Mouse (Mus musculus) embryonic facial prominence, embryonic 14.5 days (tissue): Measurements from ENCODE around the gene Papss1. TPM values are rescaled to one million over a fixed set of nuclear protein-coding genes. Genes with fewer than 3 reads are reported as not detected.

Experiments
- ATAC-seq: fragments of 200-750 bp; cut with Nextera tagmentation; 2 replicates; pipeline ENCODE4 v1.8.0; 2017; ENCODE audit warnings: low read depth, moderate number of reproducible peaks, moderate TSS enrichment
- DNase-seq: peaks from one replicate; pipeline ENCODE4 v3.0.0-alpha.2; 2015; ENCODE audit warnings: low spot score
- H3K27ac ChIP-seq: fragments of 300-500 bp; sonication (generic); replicated peaks from 2 replicates; pipeline ENCODE4 v1.5.1; 2014; ENCODE audit warnings: low read depth, mild to moderate bottlenecking, low read length, moderate library complexity
- H3K27me3 ChIP-seq: fragments of 300-500 bp; sonication (generic); replicated peaks from 2 replicates; pipeline ENCODE4 v1.6.1; 2014; ENCODE audit warnings: low read length; ENCODE audit not compliant: control insufficient read depth, insufficient read depth
- H3K36me3 ChIP-seq: fragments of 300-500 bp; sonication (generic); 2 replicates; pipeline ENCODE4 v1.6.1; 2014; ENCODE audit warnings: low read length, mixed read lengths; ENCODE audit not compliant: control insufficient read depth, insufficient read depth
- H3K4me1 ChIP-seq: fragments of 300-500 bp; sonication (generic); 2 replicates; pipeline ENCODE4 v1.6.1; 2014; ENCODE audit warnings: antibody characterized with exemption, low read length; ENCODE audit not compliant: control insufficient read depth, insufficient read depth
- H3K4me2 ChIP-seq: fragments of 300-500 bp; sonication (generic); 2 replicates; pipeline ENCODE4 v1.6.1; 2014; ENCODE audit warnings: low read depth, mild to moderate bottlenecking, low read length, moderate library complexity, mixed read lengths
- H3K4me3 ChIP-seq: fragments of 300-500 bp; sonication (generic); 2 replicates; pipeline ENCODE4 v1.5.1; 2014; ENCODE audit warnings: low read depth, mild to moderate bottlenecking, low read length
- H3K9ac ChIP-seq: fragments of 300-500 bp; sonication (generic); 2 replicates; pipeline ENCODE4 v1.6.1; 2014; ENCODE audit warnings: low read depth, mild to moderate bottlenecking, low read length, moderate library complexity, mixed read lengths
- H3K9me3 ChIP-seq: fragments of 300-500 bp; sonication (generic); 2 replicates; pipeline ENCODE4 v1.6.1; 2016; ENCODE audit warnings: low read length; ENCODE audit not compliant: control insufficient read depth
- WGBS: fragments of 180-500 bp; shearing (Covaris S2); extraction: QIAGEN DNeasy Blood & Tissue Kit; methylation state at CpG from one replicate; pipeline ENCODE4 v1.1.7; 2014; 5-methylcytosine and 5-hydroxymethylcytosine counted together
- polyA plus RNA-seq: library from polyadenylated mRNA; unstranded; fragments of >200 nt; fragmentation: Nextera tagmentation; extraction: Ambion mirVana; gene quantifications from 2 replicates; pipeline ENCODE4 v1.2.1, GENCODE M21; 2014

The Papss1 gene
- polyA plus RNA-seq, 1 experiment from 2014 or later = 111 TPM

GRCm38 (mm10) chr3:131630407-131631317, 66.1 kb downstream of the Papss1 start:
- Histone ChIP-seq H3K27me3 (no peaks in the 10 kb centered on the region), H3K36me3 (peaks cover 47% of the 10 kb centered on the region), H3K4me1 (no peaks in the 10 kb centered on the region), H3K9me3 (no peaks in the 10 kb centered on the region), H3K4me3 (no peak overlapping the region), H3K27ac (no peak overlapping the region), H3K4me2 (no peak overlapping the region), H3K9ac (no peak overlapping the region)
- 69% methylated on average over 11 of the region's 11 CpGs for WGBS
- no peak for DNase-seq
- no peak for ATAC-seq

- H3K36me3 ChIP-seq = peaks cover 49% of the 10 kb centered on the region
- H3K9ac ChIP-seq = no peak overlapping the region
- H3K4me2 ChIP-seq = no peak overlapping the region
- H3K4me3 ChIP-seq = no peak overlapping the region
- ATAC-seq (no peak), DNase-seq (no peak)
- no peaks in the 10 kb centered on the region for H3K4me1 ChIP-seq
- 80% methylated on average over 16 of the region's 16 CpGs for WGBS
- no peak overlapping the region for H3K27ac ChIP-seq
- no peaks in the 10 kb centered on the region for H3K9me3 ChIP-seq
- H3K27me3 ChIP-seq = no peaks in the 10 kb centered on the region
These were observed 66.8 kb downstream of the Papss1 start for GRCm38 (mm10) chr3:131631318-131631870.

- WGBS = 93% methylated on average over 2 of the region's 2 CpGs
- H3K36me3 ChIP-seq = peaks cover 51% of the 10 kb centered on the region
- H3K4me1 ChIP-seq = no peaks in the 10 kb centered on the region
- DNase-seq = no peak
- H3K9me3 ChIP-seq = no peaks in the 10 kb centered on the region
- no peak overlapping the region for H3K27ac ChIP-seq
- H3K27me3 ChIP-seq = no peaks in the 10 kb centered on the region
- ATAC-seq = no peak
- no peak overlapping the region for H3K4me3 ChIP-seq
- H3K9ac ChIP-seq = no peak overlapping the region
- H3K4me2 ChIP-seq = no peak overlapping the region
These were observed 69.5 kb downstream of the Papss1 start for GRCm38 (mm10) chr3:131634091-131634490.

- H3K4me3 ChIP-seq = no peak overlapping the region
- H3K4me2 ChIP-seq = no peak overlapping the region
- ATAC-seq (no peak), DNase-seq (no peak)
- H3K27me3 ChIP-seq = no peaks in the 10 kb centered on the region
- 48% methylated on average over 5 of the region's 5 CpGs for WGBS
- peaks cover 43% of the 10 kb centered on the region for H3K36me3 ChIP-seq
- H3K9me3 ChIP-seq = no peaks in the 10 kb centered on the region
- H3K9ac ChIP-seq = no peak overlapping the region
- H3K27ac ChIP-seq = no peak overlapping the region
- no peaks in the 10 kb centered on the region for H3K4me1 ChIP-seq
These were observed 71.6 kb downstream of the Papss1 start for GRCm38 (mm10) chr3:131636126-131636525.

- Histone ChIP-seq H3K9ac (no peak overlapping the region), H3K9me3 (no peaks in the 10 kb centered on the region), H3K4me1 (no peaks in the 10 kb centered on the region), H3K27ac (no peak overlapping the region), H3K4me3 (no peak overlapping the region), H3K36me3 (peaks cover 34% of the 10 kb centered on the region), H3K27me3 (no peaks in the 10 kb centered on the region), H3K4me2 (no peak overlapping the region)
- DNase-seq = no peak
- no peak for ATAC-seq
- 84% methylated on average over 3 of the region's 3 CpGs for WGBS
These were observed 72.4 kb downstream of the Papss1 start for GRCm38 (mm10) chr3:131637008-131637407.

- Histone ChIP-seq H3K27me3 (no peaks in the 10 kb centered on the region), H3K9me3 (no peaks in the 10 kb centered on the region), H3K9ac (no peak overlapping the region), H3K36me3 (peaks cover 28% of the 10 kb centered on the region; the same call in 1 of the 2 replicates), H3K4me3 (no peak overlapping the region), H3K27ac (no peak overlapping the region), H3K4me2 (no peak overlapping the region), H3K4me1 (no peaks in the 10 kb centered on the region)
- 54% methylated on average over 10 of the region's 10 CpGs for WGBS
- ATAC-seq (no peak), DNase-seq (no peak)
These were observed 73.1 kb downstream of the Papss1 start for GRCm38 (mm10) chr3:131637664-131638063.

- no peak overlapping the region for H3K4me2 ChIP-seq
- ATAC-seq (no peak), DNase-seq (no peak)
- H3K9ac ChIP-seq = no peak overlapping the region
- H3K36me3 ChIP-seq = peaks cover 28% of the 10 kb centered on the region
- H3K4me1 ChIP-seq = no peaks in the 10 kb centered on the region
- no peaks in the 10 kb centered on the region for H3K9me3 ChIP-seq
- no peaks in the 10 kb centered on the region for H3K27me3 ChIP-seq
- no peak overlapping the region for H3K4me3 ChIP-seq
- no peak overlapping the region for H3K27ac ChIP-seq
- 69% methylated on average over 7 of the region's 7 CpGs for WGBS
These were observed 73.6 kb downstream of the Papss1 start for GRCm38 (mm10) chr3:131638216-131638615.

- DNase-seq (no peak), ATAC-seq (no peak)
- no peak overlapping the region for H3K4me3 ChIP-seq
- H3K27me3 ChIP-seq = no peaks in the 10 kb centered on the region
- 92% methylated on average over 20 of the region's 20 CpGs for WGBS
- no peak overlapping the region for H3K4me2 ChIP-seq
- no peak overlapping the region for H3K9ac ChIP-seq
- no peaks in the 10 kb centered on the region for H3K9me3 ChIP-seq
- peaks cover 18% of the 10 kb centered on the region for H3K36me3 ChIP-seq
- no peak overlapping the region for H3K27ac ChIP-seq
- H3K4me1 ChIP-seq = no peaks in the 10 kb centered on the region; the same call in 1 of the 2 replicates
These were observed 78.2 kb downstream of the Papss1 start for GRCm38 (mm10) chr3:131642681-131643292.
